Mouse (Mus musculus): ENCODE results near the gene Sec24c. TPM values are rescaled to one million over a fixed set of nuclear protein-coding genes. Genes with fewer than 3 reads are reported as not detected.
A peak's percentile ranks its signal among the peaks of the same experiment; 100 is the strongest.

Sec24c gene
- total RNA-seq, 2 experiments from 2014 or later, result 65.7 to 75.8 TPM

DNA sequence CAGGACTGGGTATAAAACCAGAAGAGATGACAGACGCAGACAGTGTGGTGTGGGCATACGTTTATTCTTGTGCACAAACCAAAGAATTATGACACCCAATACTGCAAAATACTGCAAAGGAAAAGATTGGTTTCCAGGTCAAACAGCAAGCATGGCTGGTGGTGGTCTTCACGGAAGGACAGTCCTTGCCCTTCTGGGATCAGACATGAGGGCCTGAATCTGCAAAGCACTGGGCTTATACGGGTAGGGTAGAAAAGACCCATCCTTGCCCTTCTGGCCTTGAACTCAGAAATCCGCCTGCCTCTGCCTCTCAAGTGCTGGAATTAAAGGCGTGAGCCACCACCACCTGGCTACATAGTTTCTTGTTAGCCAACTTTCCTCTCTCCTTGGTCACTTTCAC, 15.2 kb upstream of the Sec24c start:
- DNase-seq (ENCODE audit: low spot score), result no peak

DNA sequence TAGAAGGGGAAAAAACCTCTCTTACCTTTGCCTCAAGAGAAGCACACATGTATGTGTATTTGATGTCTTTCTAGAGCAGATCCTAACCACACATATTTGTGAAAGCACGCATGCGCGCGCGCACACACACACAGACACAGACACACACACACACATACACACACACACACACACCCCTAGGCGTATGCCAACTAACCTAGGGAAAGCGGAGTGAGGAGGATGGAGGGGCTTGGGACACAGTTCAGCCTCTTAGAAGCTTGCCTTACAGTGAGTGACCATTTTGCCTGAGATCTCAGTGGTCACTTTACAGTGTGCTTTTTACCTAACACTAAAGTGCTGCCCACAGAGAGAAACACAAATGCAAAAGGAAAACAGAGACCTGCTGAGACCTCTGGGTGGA, 14.4 kb upstream of the Sec24c start:
- DNase-seq (ENCODE audit: low spot score), result no peak

DNA sequence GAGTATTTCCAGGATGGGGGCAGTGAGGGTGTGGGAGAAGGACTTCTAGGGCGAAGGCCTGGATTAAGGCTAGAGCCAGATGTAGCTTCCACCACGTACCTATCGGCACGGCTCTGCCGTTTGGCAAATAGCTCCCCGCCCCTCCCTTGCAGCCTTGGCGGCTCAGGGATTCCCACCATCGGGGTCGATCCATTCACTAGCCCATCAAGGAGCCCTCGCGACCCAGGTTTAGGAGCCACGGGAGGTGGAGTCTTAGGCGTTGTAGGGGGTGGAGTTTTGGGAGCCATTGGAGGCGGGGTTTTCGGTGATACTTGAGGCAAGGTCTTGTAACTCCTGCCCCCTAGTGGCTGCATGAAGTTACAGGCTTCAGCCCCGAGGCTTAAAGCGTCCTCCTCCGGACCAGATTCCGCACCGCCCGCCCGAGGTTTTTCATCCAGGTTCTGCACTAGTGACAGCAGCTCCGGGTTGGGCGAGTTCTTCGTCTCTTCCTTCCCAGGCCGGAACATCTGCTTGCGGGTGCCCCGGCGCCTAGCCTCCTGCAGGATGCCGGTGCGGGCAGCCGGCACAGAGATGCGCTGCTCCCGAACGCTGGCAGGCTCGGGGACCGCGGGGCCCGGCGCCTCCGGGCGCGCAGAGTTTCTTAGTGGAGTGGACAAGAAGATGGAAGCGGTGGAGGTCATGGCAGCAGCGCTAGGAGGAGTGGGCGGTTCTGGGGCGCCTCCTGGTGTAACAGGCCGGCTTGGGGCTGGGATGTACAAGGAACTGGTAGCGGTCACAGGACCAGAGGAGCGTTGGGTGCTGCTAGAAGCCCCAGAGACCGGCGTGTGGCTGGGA, 13.1 kb upstream of the Sec24c start:
- DNase-seq (ENCODE audit: low spot score), result peak; percentile 98

DNA sequence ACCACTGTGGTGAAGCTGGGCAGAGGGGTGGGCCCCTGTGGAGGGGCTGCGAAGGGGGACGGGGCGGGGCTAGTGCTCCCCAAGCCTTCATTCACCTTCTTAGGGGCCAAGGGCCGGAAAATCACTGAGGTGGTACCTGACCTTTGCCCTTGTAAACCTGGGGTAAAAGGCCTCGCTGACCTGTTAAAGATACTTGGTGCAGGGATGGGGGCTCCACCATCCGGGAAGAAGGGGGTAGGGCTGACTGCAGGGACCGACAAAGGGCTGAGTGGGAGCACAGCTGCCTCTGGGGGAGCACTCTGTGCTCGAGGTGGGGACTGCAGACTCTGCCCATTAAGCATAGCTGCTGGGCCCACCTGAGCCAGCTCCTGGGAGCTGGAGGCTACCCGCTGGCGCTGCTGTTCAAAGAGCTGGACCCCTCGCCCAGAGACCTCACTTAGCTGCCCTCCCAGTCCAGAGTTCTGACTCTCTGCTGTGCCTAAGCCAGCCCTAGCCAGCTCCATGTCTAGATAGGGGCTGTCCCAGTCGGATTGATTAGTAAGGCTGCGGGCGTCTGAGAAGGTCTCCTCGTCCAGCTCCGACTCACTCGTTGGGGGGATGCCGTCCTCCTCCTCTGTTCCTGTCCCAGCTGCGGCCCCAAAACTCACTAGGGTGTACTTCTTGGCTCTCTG, 12.3 kb upstream of the Sec24c start:
- DNase-seq (ENCODE audit: low spot score), result no peak

DNA sequence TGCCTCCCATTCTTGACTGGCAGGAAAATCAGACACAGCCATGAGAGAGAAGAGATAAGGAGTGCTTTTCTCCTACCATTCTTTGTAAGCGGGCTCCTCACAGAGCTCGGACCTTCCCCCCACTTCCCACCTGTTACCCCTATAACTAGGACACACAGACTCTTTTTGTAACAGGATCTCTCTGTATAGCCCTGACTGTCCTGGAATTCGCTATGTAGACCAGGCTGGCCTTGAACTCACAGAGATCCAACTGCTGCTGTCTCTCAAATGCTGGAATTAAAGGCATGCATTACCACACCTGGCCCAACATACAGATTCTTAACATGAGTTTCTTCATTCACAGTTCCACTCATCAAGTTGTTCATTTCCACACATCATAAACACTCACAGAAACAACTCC, 11.4 kb upstream of the Sec24c start:
- no peak for DNase-seq (ENCODE audit: low spot score)

DNA sequence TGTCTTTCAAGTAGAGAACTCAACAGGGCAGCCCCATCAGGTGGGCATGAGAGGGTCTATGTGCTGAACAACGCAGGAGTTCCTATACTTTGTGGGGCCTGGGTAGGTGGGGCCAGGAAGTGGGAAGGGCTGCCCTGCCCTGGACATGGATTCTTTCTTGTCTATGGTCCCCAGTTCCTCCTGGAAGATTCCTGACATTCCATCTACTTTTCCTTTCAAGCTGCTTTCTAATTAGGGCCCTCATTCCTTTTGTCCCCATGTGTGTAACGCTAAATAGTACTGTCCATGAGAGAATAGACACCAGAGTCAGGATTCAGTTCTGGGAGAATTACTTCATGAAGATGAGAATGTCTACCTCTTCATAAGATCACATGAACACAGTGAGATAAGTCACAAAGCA, 10.5 kb upstream of the Sec24c start:
- no peak for DNase-seq (ENCODE audit: low spot score)

DNA sequence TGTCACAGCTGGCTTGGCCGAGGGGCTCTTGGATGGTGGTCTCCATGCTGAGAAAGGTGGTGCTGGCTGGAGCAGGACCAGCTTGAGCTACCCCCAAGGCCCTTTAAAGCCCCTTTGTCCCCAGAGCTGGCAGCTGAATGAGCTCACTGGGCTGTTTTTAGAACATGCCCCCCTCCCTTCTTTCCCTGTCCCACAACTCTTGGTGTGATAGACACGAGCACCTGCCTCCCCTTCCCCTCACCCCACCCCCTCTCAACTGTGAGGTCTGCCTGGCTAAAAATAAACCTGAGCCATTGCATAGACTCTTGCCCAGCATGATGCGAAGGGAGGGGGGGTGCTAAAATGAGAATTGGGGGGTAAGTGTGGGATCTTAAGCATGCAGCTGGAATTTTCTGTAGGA, 9.7 kb upstream of the Sec24c start:
- peak; percentile 78 for DNase-seq (ENCODE audit: low spot score)

DNA sequence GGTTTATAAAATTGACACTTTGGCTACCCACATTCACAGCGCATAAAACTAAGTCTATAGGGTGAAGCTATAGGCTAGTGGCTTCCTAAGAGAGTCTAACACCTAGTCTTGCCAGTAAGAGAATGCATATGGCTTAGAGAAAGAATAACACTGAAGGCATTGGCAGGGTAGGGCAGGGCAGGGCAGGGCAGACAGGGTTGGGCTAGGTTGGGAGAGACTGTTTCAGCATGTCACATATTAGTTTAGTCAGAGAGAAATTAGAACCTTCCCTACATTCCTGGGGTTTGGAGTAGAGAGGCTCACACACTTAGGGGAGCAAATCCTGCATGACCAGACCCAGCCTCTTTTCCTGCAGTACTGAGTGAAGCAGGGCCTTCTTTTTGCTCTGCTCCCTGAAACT, 6.6 kb upstream of the Sec24c start:
- DNase-seq (ENCODE audit: low spot score), result no peak

DNA sequence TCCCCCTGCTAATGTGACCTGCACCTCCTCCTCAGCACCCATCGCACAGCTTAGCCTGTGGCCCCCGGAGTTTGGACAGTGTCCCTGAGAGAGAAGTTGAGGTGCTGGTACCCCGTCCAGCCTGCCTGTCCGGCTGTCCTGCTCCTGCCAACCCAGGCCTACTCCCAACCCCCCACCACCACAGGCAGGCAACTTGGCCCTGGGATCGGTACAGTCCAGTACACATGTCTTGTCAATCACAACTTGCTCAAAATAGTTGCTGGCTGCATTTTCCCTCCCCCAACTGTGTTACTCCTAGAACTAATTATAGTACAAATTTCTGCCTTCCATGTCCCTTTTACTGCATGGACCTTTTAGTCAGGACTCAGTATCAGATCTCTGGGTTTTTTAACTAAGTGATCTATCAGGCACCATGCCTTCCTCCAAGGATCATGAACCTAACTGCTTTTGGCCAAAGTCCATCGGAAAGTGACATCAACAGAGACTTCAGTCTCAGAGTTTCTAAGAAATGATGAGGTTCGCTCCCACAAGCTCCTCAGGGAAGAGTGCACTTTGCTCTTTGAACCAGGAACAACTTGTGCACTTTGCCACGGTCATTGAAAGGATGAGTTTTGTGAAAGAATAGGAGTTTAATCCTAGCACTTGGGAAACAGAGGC, 5.8 kb upstream of the Sec24c start, which contains the start of gene Synpo2l:
Synpo2l (minus strand) TSS at position 201 of the 657 bp plus-strand sequence.
- DNase-seq (ENCODE audit: low spot score), result peak; percentile 87

DNA sequence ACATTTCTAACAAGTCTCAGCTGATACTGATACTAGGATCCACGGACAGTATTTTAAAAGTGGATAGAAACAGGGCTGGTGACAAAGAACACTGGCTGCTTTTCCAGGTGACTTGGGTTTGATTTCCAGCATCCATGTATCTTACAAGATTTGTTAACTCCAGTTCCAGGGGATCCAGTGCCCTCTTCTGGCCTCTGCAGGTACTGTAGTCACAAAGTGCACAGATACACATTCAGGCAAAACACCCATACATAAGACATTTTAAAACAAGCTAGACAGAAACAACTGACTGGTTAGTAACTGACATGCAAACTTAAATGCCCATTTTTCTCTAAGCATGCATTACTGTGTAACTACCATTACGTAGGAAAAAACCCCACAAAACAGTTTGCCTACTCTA, 1.1 kb upstream of the Sec24c start:
- no peak for DNase-seq (ENCODE audit: low spot score)

DNA sequence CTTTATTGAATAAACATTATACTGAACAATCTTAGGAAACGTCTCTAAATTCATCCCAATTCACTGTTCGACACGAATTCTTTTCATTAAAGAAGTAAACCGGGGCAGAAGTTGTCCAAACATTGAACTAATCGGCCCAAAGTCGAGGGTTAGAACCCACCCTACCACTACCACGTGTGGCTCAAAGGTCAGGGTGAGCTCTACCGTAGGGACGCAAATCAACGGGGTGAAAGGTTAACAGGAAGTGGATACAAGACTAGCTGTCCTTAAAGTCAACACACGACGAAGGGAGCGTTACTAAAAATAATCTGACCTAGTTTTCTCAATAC, 409 bp upstream of the Sec24c start:
- DNase-seq (ENCODE audit: low spot score), result peak; percentile 77

DNA sequence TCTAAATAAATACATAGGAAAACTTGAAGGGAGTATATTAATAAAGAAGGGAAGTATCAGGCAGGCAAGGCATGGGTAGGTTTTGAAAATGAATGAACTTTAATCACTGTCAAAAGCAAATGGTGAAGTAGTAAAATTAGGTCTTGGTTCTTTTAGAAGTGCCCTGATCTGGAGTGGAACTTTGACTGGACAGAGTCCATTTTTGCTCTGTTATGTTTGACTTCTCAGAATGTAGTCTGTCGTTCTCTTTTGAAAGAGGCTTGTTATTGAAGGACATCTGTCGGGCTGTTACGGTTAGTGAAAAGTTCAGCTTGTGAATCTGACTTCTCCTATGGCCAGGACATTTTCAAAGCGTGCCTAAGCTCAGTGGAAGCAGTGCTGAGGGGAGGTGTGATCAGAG, 3.8 kb downstream of the Sec24c start:
- no peak for DNase-seq (ENCODE audit: low spot score)

DNA sequence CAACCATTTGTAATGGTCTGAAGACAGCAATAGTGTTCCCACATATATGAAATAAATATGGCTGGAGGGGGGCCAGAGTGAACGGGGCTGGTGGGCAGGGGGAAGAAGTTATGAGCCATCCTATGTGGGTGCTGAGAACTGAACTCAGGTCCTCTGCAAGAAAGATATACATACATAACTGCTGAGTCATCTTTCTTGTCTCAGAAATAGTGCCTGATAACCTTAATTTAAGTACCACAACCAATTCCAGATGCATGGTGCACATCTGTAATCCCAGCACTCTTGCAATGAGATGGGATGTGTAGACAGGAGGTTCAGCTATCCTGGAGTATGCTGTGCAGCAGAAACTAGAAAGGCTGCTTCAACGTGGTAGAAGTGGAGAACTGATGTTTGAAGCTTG, 7.6 kb downstream of the Sec24c start:
- DNase-seq (ENCODE audit: low spot score), result no peak

DNA sequence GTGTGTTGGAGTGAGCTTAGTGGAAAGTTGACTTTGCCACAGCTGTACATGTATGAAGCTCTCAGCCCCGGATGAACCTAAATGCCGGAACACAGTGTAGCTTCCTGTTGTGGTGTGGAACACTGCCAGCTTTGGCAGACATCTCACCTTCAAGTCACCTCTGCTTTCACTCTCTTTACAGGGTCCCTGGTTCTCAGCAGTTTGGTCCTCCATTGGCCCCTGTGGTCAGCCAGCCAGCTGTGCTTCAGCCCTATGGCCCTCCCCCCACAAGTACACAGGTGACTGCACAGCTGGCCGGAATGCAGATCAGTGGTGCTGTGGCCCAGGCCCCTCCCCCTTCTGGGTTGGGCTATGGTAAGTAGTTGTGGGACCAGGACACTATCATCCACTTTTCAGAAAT, 8.4 kb downstream of the Sec24c start:
- no peak for DNase-seq (ENCODE audit: low spot score)

DNA sequence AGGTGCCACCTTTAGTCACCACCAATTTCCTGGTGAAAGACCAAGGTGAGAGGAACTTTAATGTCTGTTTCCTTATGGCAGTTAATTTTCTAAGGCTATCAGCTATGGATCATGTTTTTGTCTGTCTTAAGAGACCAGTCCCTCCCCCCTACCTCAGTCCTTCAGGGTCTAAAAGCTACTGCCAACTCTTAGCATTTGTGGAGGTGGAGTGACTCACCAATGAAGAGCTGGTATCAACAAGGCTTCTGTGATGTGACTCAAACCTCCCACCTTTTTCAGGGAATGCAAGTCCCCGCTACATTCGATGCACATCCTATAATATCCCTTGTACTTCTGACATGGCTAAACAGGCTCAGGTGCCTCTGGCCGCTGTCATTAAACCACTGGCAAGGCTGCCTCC, 12.5 kb downstream of the Sec24c start:
- no peak for DNase-seq (ENCODE audit: low spot score)

DNA sequence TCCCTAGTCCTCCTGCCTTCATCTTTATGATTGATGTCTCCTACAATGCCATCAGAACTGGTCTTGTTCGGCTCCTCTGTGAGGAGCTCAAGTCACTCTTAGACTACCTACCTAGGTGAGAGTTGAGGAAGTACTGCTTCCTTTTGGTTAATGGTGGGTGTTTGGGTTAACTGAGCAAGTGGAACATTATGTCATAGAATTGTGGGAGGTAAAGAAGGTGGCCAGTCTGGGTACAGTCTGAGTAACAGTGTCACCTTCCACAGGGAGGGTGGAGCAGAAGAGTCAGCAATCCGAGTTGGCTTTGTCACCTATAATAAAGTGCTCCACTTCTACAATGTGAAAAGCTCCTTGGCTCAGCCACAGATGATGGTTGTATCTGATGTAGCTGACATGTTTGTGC, 14.9 kb downstream of the Sec24c start:
- DNase-seq (ENCODE audit: low spot score), result no peak

DNA sequence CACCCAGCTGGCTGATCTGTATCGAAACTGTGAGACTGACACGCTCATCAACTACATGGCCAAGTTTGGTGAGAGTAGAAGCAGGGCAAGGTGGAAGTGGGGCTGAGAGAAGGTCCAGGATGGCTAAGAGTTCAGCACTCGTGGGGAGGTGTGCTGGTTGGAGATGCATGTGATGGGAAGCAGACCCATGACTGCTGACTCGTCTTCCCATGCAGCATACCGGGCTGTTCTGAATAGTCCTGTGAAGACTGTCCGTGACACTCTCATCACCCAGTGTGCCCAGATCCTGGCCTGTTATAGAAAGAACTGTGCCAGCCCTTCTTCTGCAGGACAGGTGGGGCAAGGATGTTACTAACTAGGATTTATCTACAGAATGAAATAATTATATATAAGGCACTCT, 17.7 kb downstream of the Sec24c start:
- DNase-seq (ENCODE audit: low spot score), result no peak

DNA sequence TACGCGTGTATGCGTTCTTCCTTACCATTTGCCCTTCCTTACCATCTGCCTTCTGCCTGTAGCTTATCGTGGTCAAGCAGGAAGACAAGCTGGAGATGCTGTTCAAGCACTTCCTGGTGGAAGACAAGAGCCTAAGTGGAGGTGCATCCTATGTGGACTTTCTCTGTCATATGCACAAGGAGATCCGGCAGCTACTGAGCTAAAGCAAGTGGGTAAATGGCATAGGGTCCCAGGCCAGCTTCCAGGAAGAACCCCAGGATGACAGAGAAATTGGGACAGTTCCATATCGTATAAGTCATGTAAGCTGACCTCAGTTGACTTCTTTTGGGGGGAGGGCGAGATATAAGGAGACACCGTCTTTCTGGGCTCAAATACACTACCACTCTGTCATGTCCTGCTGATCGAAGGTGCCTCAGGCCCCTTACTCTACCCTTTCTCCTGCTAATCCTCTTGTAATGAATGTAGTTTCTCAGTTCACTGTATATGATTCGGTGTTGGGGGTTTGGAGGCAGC, 19.5 kb downstream of the Sec24c start:
- no peak for DNase-seq (ENCODE audit: low spot score)

DNA sequence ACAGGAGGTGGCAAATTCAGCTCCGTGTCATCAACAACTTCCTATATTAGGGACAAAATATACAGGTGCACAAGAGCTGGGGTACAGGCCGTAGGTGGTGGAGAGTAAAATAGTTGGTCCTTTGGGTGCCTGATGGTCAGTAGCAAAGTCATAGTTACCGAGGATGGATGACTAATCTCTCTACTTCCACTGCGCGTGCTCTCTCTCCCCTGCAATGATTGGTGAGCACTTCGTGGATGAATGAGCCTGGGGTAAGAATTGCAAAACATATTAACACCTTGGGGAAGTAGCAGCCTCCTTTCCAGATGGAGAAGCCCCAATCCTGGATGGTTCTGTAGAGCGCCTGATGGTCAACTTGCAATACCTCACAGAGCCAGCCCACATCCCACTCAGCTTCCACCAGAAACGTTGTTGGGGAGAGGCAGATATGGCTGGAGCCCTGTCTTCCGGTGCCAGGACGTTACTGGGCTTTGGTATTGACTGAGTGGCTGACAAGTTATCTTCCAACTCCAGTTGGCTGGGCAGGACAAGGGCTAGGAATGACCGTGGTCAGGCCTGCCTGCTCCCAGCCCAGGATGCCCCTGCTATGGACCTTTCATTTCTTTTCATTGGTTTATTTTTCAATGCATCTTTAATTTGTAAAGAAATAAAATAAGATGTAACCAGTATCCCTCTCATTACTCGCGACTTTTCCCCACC, 20.2 kb downstream of the Sec24c start:
- DNase-seq (ENCODE audit: low spot score), result no peak

DNA sequence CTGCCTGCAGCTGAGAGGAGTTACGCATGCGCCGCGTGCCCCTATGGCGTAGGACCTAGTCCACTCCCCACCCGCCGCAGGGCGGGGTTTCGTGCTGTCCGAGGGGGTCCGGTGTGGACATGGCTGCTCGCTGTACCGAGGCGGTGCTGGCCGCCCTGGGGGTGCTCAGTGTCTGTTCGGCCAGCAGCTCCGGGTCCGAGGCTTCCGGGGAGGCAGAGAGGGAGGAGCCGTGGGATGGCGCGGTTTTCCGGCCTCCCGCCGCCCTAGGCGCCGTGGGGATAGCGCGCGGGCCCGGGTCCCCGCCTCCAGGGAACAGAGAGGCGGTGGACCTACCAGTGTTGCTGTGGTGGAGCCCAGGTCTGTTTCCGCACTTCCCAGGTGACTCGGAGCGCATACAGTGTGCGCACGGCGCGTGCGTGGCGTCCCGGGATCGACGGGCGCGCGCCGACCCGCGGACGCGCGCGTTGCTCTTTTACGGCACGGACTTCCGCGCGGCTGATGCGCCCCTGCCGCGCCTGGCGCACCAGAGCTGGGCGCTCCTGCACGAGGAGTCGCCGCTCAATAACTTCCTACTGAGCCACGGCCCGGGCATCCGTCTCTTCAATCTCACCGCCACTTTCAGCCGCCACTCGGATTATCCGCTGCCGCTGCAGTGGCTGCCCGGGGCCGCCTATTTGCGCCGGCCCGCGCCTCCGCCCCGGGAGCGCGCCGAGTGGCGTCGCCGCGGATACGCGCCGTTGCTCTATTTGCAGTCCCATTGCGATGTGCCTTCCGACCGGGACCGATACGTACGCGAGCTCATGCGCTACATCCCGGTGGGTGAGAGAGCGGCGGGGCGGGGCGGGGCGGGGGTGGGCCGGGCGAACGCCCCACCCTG, 21.0 kb downstream of the Sec24c start, which contains the start of gene Fut11:
Fut11 (plus strand) TSS at position 85 of the 877 bp plus-strand sequence.
- peak; percentile 80 for DNase-seq (ENCODE audit: low spot score)

All from gastrocnemius, adult 18-20 months (tissue).